Mouse (Mus musculus) MEL (cell line): ENCODE results near the gene Fkbp1b. TPM values are rescaled to one million over a fixed set of nuclear protein-coding genes. Genes with fewer than 3 reads are reported as not detected.

ENCODE experiments used
- DNase-seq: peaks from one replicate; pipeline ENCODE4 v3.0.0; 2011; ENCODE audit warnings: low read depth, low spot score
- H3K27ac ChIP-seq: 2 replicates; pipeline ENCODE4 v1.5.1; 2012; ENCODE audit warnings: low read depth, mild to moderate bottlenecking, control low read depth, low read length, moderate library complexity; ENCODE audit not compliant: control insufficient read depth
- H3K27me3 ChIP-seq, 2 experiments: fragments of 150-350 bp in 1 of 2; sonication (generic) in 1 of 2; 2 replicates each; pipeline ENCODE4 v1.6.1; 2012; ENCODE audit warnings: low read length in 2 of 2, mild to moderate bottlenecking in 2 of 2, improper control_type of control experiment in 1 of 2, moderate library complexity in 1 of 2; ENCODE audit not compliant: insufficient read depth in 2 of 2, control insufficient read depth in 1 of 2
- H3K36me3 ChIP-seq, 2 experiments: 2 replicates each; pipeline ENCODE4 v1.6.1; 2012 to 2014; ENCODE audit warnings: low read length in 2 of 2, improper control_type of control experiment in 1 of 2, inconsistent platforms in 1 of 2, mild to moderate bottlenecking in 1 of 2; ENCODE audit not compliant: insufficient read depth in 2 of 2, control insufficient read depth in 1 of 2
- H3K4me1 ChIP-seq, 2 experiments: fragments of 150-350 bp in 1 of 2; sonication (generic) in 1 of 2; 2 replicates each; pipeline ENCODE4 v1.6.1; 2012; ENCODE audit warnings: low read length in 2 of 2, improper control_type of control experiment in 1 of 2, mild to moderate bottlenecking in 1 of 2; ENCODE audit not compliant: insufficient read depth in 2 of 2, control insufficient read depth in 1 of 2
- H3K4me3 ChIP-seq, 2 experiments: fragments of 150-350 bp in 1 of 2; sonication (generic) in 1 of 2; 2 replicates each; pipeline ENCODE4 v1.5.1; 2012; ENCODE audit warnings: low read depth in 2 of 2, low read length in 2 of 2, mild to moderate bottlenecking in 2 of 2, moderate library complexity in 2 of 2, control low read depth in 1 of 2, improper control_type of control experiment in 1 of 2; ENCODE audit not compliant: control insufficient read depth in 1 of 2, insufficient read depth in 1 of 2
- H3K79me2 ChIP-seq: 2 replicates; pipeline ENCODE4 v1.6.1; 2012; ENCODE audit warnings: mild to moderate bottlenecking, low read length, moderate library complexity; ENCODE audit not compliant: control insufficient read depth, poor library complexity, insufficient read depth
- H3K9ac ChIP-seq: 2 replicates; pipeline ENCODE4 v1.6.1; 2012; ENCODE audit warnings: low read depth, mild to moderate bottlenecking, control low read depth, low read length, moderate library complexity; ENCODE audit not compliant: control insufficient read depth, poor library complexity, severe bottlenecking
- H3K9me3 ChIP-seq: fragments of 150-350 bp; sonication (generic); replicated peaks from 2 replicates; pipeline ENCODE4 v1.6.1; 2012; ENCODE audit warnings: mild to moderate bottlenecking, low read length, improper control_type of control experiment, moderate library complexity; ENCODE audit not compliant: insufficient read depth
- BHLHE40 ChIP-seq: IDR thresholded peaks from 2 replicates; pipeline ENCODE4 v1.6.1; 2012; ENCODE audit warnings: low read depth, mild to moderate bottlenecking, inconsistent platforms, low read length, improper control_type of control experiment, borderline replicate concordance
- CTCF ChIP-seq, 3 experiments: IDR thresholded peaks in 2 of 3; conservative IDR thresholded peaks in 1 of 3; 2 replicates each; pipeline ENCODE4 v1.5.1; 2011 to 2012; ENCODE audit warnings: low read length in 3 of 3, low read depth in 2 of 3, mild to moderate bottlenecking in 2 of 3, improper control_type of control experiment in 1 of 3, inconsistent platforms in 1 of 3, mixed read lengths in 1 of 3, moderate library complexity in 1 of 3; ENCODE audit not compliant: control insufficient read depth in 1 of 3, insufficient read depth in 1 of 3, poor library complexity in 1 of 3, severe bottlenecking in 1 of 3
- EP300 ChIP-seq, 2 experiments: IDR thresholded peaks; 2 replicates each; pipeline ENCODE4 v1.6.1; 2011; ENCODE audit warnings: improper control_type of control experiment in 2 of 2, low read length in 2 of 2, low read depth in 1 of 2, mild to moderate bottlenecking in 1 of 2
- ETS1 ChIP-seq: IDR thresholded peaks from 2 replicates; pipeline ENCODE4 v1.6.1; 2012; ENCODE audit warnings: low read depth, mild to moderate bottlenecking, inconsistent platforms, low read length, improper control_type of control experiment, moderate library complexity
- HCFC1 ChIP-seq: IDR thresholded peaks from 2 replicates; pipeline ENCODE4 v1.6.1; 2012; ENCODE audit warnings: low read depth, mild to moderate bottlenecking, inconsistent platforms, low read length, improper control_type of control experiment, moderate library complexity
- MXI1 ChIP-seq: IDR thresholded peaks from 2 replicates; pipeline ENCODE4 v1.6.1; 2011; ENCODE audit warnings: mild to moderate bottlenecking, low read depth, low read length, improper control_type of control experiment
- MYB ChIP-seq: IDR thresholded peaks from 2 replicates; pipeline ENCODE4 v1.6.1; 2011; ENCODE audit warnings: mild to moderate bottlenecking, low read depth, low read length, improper control_type of control experiment
- MYC ChIP-seq: IDR thresholded peaks from 2 replicates; pipeline ENCODE4 v1.6.1; 2011; ENCODE audit warnings: low read depth, mild to moderate bottlenecking, low read length, improper control_type of control experiment, moderate library complexity
- RAD21 ChIP-seq: IDR thresholded peaks from 2 replicates; pipeline ENCODE4 v1.6.1; 2011; ENCODE audit warnings: mild to moderate bottlenecking, low read depth, low read length, improper control_type of control experiment
- SIN3A ChIP-seq: IDR thresholded peaks from 2 replicates; pipeline ENCODE4 v1.6.1; 2012; ENCODE audit warnings: low read length, improper control_type of control experiment, inconsistent platforms
- SMC3 ChIP-seq: IDR thresholded peaks from 2 replicates; pipeline ENCODE4 v1.6.1; 2011; ENCODE audit warnings: low read depth, low read length, improper control_type of control experiment
- TBP ChIP-seq: IDR thresholded peaks from 2 replicates; pipeline ENCODE4 v1.8.0; 2011; ENCODE audit warnings: low read depth, low read length, improper control_type of control experiment
- TCF12 ChIP-seq: IDR thresholded peaks from 2 replicates; pipeline ENCODE4 v1.6.1; 2014; ENCODE audit warnings: low read depth, mild to moderate bottlenecking, inconsistent platforms, low read length, improper control_type of control experiment, moderate library complexity
- ZC3H11A ChIP-seq: IDR thresholded peaks from 2 replicates; pipeline ENCODE4 v1.6.1; 2012; ENCODE audit warnings: low read depth, mild to moderate bottlenecking, inconsistent platforms, low read length, improper control_type of control experiment
- polyA plus RNA-seq, 2 experiments: library from polyadenylated mRNA; stranded (reverse) in 1 of 2; unstranded in 1 of 2; fragments of >175 nt in 1 of 2; fragments of >200 nt in 1 of 2; gene quantifications; 2 replicates each; pipeline versions ENCODE4 v1.2.1 to v1.2.4; 2012; ENCODE audit warnings: low replicate concordance in 2 of 2, low read depth in 1 of 2; ENCODE audit not compliant: insufficient read length in 2 of 2, insufficient read depth in 1 of 2, missing spikeins in 1 of 2
- total RNA-seq: library from RNA; depleted of rRNA; stranded (reverse); fragments of 300-350 nt; gene quantifications from 2 replicates; pipeline ENCODE4 v1.2.3, GENCODE M21; 2012

The Fkbp1b gene
- total and polyA plus RNA-seq, 3 experiments, result 2.1 to 6.8 TPM; not detected in 1

- TF ChIP-seq MYB, result no peak
- no peak for TF ChIP-seq MYC
- no peak for TF ChIP-seq HCFC1
- no peak for TF ChIP-seq SIN3A
- no peak for TF ChIP-seq TCF12
- H3K36me3 ChIP-seq, result peaks cover 0 to 11% of the 10 kb centered on the region in 2 experiments; a peak in 2 of 4 replicates
- H3K9ac ChIP-seq, result no peak overlapping the region
- no peaks in the 10 kb centered on the region for H3K4me1 ChIP-seq
- H3K79me2 ChIP-seq, result no peaks in the 10 kb centered on the region
- no peak overlapping the region for H3K27ac ChIP-seq
- H3K27me3 ChIP-seq, result no peaks in the 10 kb centered on the region
- no peak for DNase-seq
- no peak overlapping the region for H3K4me3 ChIP-seq
- no peaks in the 10 kb centered on the region for H3K9me3 ChIP-seq
These were observed 18.0 kb upstream of the Fkbp1b start for GRCm38 (mm10) chr12:4859241-4859914.

GRCm38 (mm10) chr12:4856834-4857233 is 15.4 kb upstream of the Fkbp1b start:
- Histone ChIP-seq H3K4me1 (no peaks in the 10 kb centered on the region), H3K27me3 (no peaks in the 10 kb centered on the region), H3K27ac (no peak overlapping the region), H3K36me3 (peaks cover 0 to 3% of the 10 kb centered on the region in 2 experiments; a peak in 2 of 4 replicates), H3K4me3 (no peak overlapping the region), H3K9ac (no peak overlapping the region), H3K9me3 (no peaks in the 10 kb centered on the region), H3K79me2 (no peaks in the 10 kb centered on the region)
- DNase-seq, result peak; percentile 33
- TF ChIP-seq TBP, result peak; percentile 70
- no peak for TF ChIP-seq BHLHE40
- TF ChIP-seq SMC3, result peak; percentile 47
- peak; percentile 29 for TF ChIP-seq RAD21
- peak in 2 of 3 experiments; percentile 36 to 49; a peak in 3 of 6 replicates for TF ChIP-seq CTCF (IDR thresholded peaks at IDR 0.05 in 2 of 3, conservative IDR thresholded peaks at IDR 0.05 in 1 of 3; ENCODE audit: control insufficient read depth in 1 of 3, insufficient read depth in 1 of 3, low read depth in 2 of 3, low read length in 3 of 3, poor library complexity in 1 of 3, severe bottlenecking in 1 of 3)

- H3K36me3 ChIP-seq, result no peaks in the 10 kb centered on the region
- H3K9me3 ChIP-seq, result no peaks in the 10 kb centered on the region
- no peak overlapping the region for H3K9ac ChIP-seq
- no peak overlapping the region for H3K27ac ChIP-seq
- no peak overlapping the region for H3K4me3 ChIP-seq
- H3K79me2 ChIP-seq, result no peaks in the 10 kb centered on the region; the same call in 1 of the 2 replicates
- no peaks in the 10 kb centered on the region for H3K27me3 ChIP-seq
- H3K4me1 ChIP-seq, result no peaks in the 10 kb centered on the region
- DNase-seq, result peak; percentile 66
- no peak for TF ChIP-seq MXI1
- TF ChIP-seq RAD21, result peak; percentile 50
- TF ChIP-seq SIN3A, result no peak
- TF ChIP-seq SMC3, result peak; percentile 46
- TF ChIP-seq ETS1, result no peak
- no peak for TF ChIP-seq EP300 (IDR thresholded peaks at IDR 0.05; ENCODE audit: low read depth in 1 of 2, low read length in 2 of 2)
- peak; percentile 30 to 61 (median 57) for TF ChIP-seq CTCF (IDR thresholded peaks at IDR 0.05 in 2 of 3, conservative IDR thresholded peaks at IDR 0.05 in 1 of 3; ENCODE audit: control insufficient read depth in 1 of 3, insufficient read depth in 1 of 3, low read depth in 2 of 3, low read length in 3 of 3, poor library complexity in 1 of 3, severe bottlenecking in 1 of 3)
- peak; percentile 28; the same call in 1 of the 2 replicates for TF ChIP-seq ZC3H11A
These were observed 14.8 kb upstream of the Fkbp1b start for GRCm38 (mm10) chr12:4856160-4856559.
